Mouse (Mus musculus): ENCODE results near the gene Vegfc.

GRCm38 (mm10) chr8:54087114-54087513 is 9.7 kb downstream of the Vegfc start:
- TF ChIP-seq FLI1 (IDR thresholded peaks at IDR 0.05; ENCODE audit: low read length) (no peak), GATA1 (IDR thresholded peaks at IDR 0.05; ENCODE audit: borderline replicate concordance, low read length) (no peak)
